Mouse (Mus musculus) olfactory bulb, adult 2 months (tissue): ENCODE measurements around the gene Tmem131l.

Experiments used
- CTCF ChIP-seq: fragments of 200-500 bp; IDR thresholded peaks from 2 replicates; pipeline ENCODE4 v1.5.1; 2012; ENCODE audit warnings: low read depth, mild to moderate bottlenecking, low read length, moderate library complexity; ENCODE audit not compliant: insufficient read depth
- POLR2A ChIP-seq: fragments of 200-500 bp; IDR thresholded peaks from 2 replicates; pipeline ENCODE4 v1.6.1; 2012; ENCODE audit warnings: mild to moderate bottlenecking, low read depth, low read length, moderate library complexity; ENCODE audit not compliant: insufficient read depth

- TF ChIP-seq CTCF (no peak), POLR2A (no peak)
Observed at GRCm38 (mm10) chr3:84037536-84037935, 2.4 kb downstream of the Tmem131l start.
